Mouse (Mus musculus) neutrophil, adult 5-6 weeks (primary cell): ENCODE measurements around the gene Pbld1. TPM values are rescaled to one million over a fixed set of nuclear protein-coding genes. Genes with fewer than 3 reads are reported as not detected.

Source experiments
- ATAC-seq: fragments of 151-379, 151-347 bp; 2 replicates; pipeline ENCODE4 v1.8.0; 2017; ENCODE audit warnings: mild to moderate bottlenecking, moderate TSS enrichment; ENCODE audit not compliant: insufficient number of reproducible peaks, poor library complexity, low FRiP score, severe bottlenecking; ENCODE audit errors: extremely low read depth
- total RNA-seq: library from RNA; stranded (forward); fragments of 200-1000 nt; gene quantifications from 2 replicates; pipeline ENCODE4 v1.2.3, GENCODE M21; 2017

Pbld1 gene
- total RNA-seq, 1 experiment from 2014 or later = 1.6 TPM

GRCm38 (mm10) chr10:63089103-63089757 lies 29.3 kb downstream of the Pbld1 start:
- no peak for ATAC-seq

- ATAC-seq = no peak
Measured at GRCm38 (mm10) chr10:63089758-63090571, 30.0 kb downstream of the Pbld1 start.

GRCm38 (mm10) chr10:63091915-63092314 lies 32.0 kb downstream of the Pbld1 start:
- no peak for ATAC-seq

- no peak for ATAC-seq
Measured at GRCm38 (mm10) chr10:63092616-63093550, 32.9 kb downstream of the Pbld1 start.

- ATAC-seq = no peak
Measured at GRCm38 (mm10) chr10:63096757-63097156, 36.8 kb downstream of the Pbld1 start.

GRCm38 (mm10) chr10:63098191-63098590 lies 38.2 kb downstream of the Pbld1 start:
- no peak for ATAC-seq

- ATAC-seq = no peak
Measured at GRCm38 (mm10) chr10:63099521-63099920, 39.6 kb downstream of the Pbld1 start, which contains the start of gene Atoh7. TSS of gene Atoh7 (plus strand) at chr10:63099651.

- no peak for ATAC-seq
Measured at GRCm38 (mm10) chr10:63099941-63100562, 40.1 kb downstream of the Pbld1 start.

GRCm38 (mm10) chr10:63100657-63101056 lies 40.7 kb downstream of the Pbld1 start:
- ATAC-seq = no peak

GRCm38 (mm10) chr10:63113027-63113604 lies 53.2 kb downstream of the Pbld1 start:
- ATAC-seq = 0 out of 2 replicates have a peak, but pooled peaks have one; percentile 33

- no peak for ATAC-seq
Measured at GRCm38 (mm10) chr10:63113716-63114360, 53.9 kb downstream of the Pbld1 start.

GRCm38 (mm10) chr10:63115881-63116280 lies 55.9 kb downstream of the Pbld1 start:
- ATAC-seq = no peak

- ATAC-seq = no peak
Measured at GRCm38 (mm10) chr10:63116376-63116775, 56.4 kb downstream of the Pbld1 start.

GRCm38 (mm10) chr10:63117583-63117982 lies 57.6 kb downstream of the Pbld1 start:
- ATAC-seq = no peak

- no peak for ATAC-seq
Measured at GRCm38 (mm10) chr10:63119916-63120315, 60.0 kb downstream of the Pbld1 start.

GRCm38 (mm10) chr10:63121961-63122360 lies 62.0 kb downstream of the Pbld1 start:
- no peak for ATAC-seq

- ATAC-seq = 0 out of 2 replicates have a peak, but pooled peaks have one; percentile 26
Measured at GRCm38 (mm10) chr10:63122516-63122915, 62.6 kb downstream of the Pbld1 start.

- no peak for ATAC-seq
Measured at GRCm38 (mm10) chr10:63123141-63123540, 63.2 kb downstream of the Pbld1 start.
